Mouse (Mus musculus): Measurements from ENCODE around the gene Ppp1r10. TPM values are rescaled to one million over a fixed set of nuclear protein-coding genes. Genes with fewer than 3 reads are reported as not detected.

Ppp1r10 gene
- total RNA-seq (2023), result 100 to 1,000 TPM; 215 to 217 TPM

DNA sequence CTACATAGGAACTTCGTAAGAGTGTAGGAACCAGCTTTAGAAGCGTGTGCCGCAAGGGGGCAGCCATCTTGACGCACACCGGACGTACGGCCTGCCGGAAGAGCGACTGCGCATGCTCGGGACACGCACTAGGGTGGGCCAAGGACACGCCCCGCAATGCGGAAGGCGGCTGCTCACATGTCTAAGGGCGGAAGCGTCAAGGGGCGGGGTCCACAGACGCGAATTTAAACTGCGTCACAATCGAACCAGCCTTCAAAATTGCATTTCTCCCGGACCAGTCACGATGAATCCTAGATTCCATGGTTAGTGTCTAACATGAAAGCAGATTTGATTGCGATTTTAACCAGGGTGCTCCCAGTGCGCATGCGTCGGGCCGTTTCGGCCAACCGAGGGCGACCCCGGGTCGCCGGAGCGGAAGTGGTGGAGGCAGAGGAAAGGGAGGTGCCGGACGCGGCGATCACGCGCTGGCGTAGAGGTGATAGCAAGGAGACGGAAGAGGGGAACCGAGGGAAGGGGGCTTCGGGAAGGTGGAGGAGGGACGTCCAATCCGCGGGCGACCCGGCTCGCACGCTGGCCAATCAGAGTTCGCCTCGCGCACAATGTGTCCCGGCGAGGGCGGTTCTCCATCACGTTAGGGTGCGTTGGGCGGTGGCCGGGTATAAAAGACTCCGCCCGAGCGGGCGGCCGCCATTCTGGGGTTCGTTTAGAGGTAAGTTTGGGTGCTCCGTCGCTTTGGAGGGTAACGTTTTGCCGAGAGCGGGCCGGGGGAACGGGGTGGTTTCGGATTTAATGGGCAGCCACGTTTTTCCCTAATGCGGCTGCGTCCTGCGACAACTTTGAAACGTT, at the start of gene Ppp1r10, which contains the start of gene Mrps18b:
TSS of gene Ppp1r10 (plus strand) at position 138 of the 846 bp plus-strand sequence.
TSS of gene Mrps18b (minus strand) at position 93 of the 846 bp plus-strand sequence.

DNA sequence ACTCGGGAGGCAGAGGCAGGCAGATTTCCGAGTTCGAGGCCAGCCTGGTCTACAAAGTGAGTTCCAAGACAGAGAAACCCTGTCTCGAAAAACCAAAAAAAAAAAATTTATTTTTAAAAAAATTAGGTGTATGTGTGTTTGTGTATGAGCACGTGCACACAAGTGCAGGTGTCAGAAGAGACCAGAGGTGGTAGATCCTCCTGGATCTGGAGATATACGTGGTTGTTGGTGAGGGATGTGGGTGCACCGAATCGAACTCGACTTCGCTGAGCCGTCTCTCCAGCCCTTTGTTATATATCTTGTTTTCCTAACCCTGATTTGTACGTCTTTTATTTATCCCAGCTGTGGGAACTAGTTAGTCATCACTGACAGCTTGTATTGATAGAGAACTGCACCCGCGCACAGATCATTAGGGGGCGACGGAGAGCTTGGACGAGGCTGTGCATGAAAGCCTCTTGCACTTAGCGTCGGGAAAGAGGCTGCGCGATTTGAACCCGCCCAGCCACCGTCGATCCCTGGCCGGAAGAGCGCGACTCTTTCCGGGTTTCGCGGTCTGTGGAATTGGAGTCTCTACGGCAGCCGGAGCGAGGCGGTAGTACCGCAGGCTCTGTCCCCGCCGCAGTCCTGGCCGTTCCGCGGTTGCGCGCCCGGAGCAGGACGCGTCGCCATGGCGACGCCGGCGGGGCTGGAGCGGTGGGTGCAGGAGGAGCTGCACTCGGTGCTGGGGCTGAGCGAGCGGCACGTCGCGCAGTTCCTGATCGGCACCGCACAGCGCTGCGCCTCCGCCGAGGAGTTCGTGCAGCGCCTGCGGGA, 36.8 kb upstream of the Ppp1r10 start, which contains the start of gene Dhx16:
TSS of gene Dhx16 (plus strand) at position 575 of the 813 bp plus-strand sequence.

DNA sequence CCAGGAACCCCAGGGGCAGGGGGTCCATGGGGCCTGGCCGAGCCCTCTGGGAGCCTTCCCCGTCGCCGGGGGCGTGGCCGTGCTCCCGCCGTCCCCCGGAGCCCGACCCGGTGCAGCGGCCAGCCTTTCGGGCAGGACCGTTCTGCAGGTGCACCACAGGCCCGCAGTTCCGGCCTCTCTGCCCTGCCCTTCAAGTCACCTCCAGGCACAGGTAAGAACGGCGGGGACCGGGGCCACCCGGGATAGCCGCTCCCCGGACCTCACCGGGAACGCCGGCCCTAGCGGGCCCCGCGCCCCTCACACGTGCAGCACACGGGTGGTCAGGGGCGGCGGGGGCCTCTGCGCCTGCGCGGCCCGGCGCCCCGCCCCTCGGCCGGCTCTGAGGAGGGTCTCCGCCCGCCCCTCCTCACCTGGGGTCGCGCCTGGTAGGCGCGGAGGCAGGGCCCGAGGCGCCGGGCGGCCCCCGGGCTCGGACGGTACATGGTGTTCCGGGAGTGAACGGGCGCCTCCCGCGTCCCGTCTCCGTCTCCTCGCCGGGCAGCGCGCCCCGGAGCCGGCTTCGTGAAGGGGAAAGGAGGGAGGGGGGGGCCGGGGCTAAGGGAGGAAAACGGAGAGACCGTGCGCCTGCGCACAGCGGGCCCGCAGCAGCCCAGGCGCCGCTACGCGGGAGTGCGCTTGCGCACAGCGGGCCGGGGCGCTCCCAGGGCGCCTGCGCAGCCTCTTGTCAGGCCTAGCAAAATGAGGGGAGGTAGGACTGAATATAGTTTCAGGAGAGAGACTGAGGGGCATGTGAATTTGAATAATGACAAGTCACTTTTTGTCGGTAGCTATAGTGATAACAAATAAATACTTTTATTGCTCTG, 19.2 kb upstream of the Ppp1r10 start, which contains the start of gene 2310061I04Rik:
TSS of gene 2310061I04Rik (minus strand) at position 651 of the 863 bp plus-strand sequence.

DNA sequence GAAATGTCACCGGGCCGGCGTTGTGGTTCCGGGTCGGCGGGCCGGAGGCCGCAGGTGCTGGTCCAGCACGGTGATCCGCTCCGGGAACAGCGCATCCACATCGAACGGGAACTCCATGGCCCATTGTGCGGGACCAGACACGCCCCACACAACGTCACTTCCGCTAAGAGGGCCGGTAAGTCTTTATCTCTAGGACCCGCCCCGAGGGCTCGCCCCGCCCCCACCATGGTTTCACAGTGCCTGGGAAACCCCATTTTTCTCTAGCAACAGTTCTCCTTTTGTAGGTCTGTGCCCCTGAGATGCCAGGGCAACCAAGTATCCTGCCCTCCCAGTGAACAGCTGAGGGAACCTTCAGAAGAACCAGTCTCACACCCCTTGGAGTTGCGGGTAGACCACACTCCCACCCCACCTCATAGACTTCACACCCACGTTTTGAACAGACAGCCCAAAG, 6.3 kb upstream of the Ppp1r10 start, which contains the start of gene Atat1:
TSS of gene Atat1 (minus strand) at position 157 of the 451 bp plus-strand sequence.

DNA sequence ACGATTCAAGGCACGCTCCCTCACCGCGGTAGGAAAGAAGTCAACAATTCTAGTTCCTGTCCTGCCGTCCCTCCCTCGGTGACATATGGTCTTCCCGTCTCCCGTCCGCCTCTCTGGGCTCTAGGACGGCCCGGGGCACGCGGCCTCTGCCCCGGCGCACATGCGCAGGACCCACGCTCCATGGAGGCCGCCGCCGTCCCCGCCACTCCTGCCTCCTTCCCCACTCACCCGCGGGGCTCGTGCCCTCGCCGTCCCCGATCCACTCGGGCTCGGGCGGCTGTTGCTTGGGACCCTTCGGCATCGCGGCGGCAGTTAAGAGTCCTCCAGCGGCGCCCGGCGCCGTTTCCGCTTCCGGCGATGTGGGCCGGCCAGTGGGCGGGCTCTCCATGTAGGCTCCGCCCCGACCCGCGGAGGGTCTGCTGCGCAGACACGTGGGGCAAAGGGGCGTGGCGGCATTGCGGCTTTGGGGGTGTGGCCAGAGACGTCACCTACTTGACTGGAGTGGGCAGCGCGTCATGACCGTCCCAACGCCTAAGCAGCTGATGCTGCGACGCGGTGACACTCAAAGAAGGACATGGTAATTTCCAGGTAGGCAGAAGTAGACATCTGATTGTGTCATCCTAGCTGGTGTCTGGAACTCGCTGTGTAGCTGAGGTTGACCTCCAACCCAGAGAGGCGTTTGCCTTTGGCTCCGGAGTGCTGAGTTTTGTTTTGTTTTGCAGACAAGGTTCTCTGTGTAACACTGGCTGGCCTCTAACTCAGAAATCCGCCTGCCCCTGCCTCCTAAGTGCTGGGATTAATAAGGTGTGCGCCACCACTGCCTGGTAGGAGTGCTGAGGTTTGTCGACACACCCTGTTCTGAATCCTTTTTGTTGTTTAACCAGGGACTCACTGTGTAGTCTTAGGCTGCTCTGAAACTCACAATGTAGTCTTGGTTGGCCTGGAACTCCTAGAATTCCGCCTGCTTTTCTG, 53.5 kb downstream of the Ppp1r10 start, which contains the start of gene Abcf1:
TSS of gene Abcf1 (minus strand) at position 344 of the 972 bp plus-strand sequence.

DNA sequence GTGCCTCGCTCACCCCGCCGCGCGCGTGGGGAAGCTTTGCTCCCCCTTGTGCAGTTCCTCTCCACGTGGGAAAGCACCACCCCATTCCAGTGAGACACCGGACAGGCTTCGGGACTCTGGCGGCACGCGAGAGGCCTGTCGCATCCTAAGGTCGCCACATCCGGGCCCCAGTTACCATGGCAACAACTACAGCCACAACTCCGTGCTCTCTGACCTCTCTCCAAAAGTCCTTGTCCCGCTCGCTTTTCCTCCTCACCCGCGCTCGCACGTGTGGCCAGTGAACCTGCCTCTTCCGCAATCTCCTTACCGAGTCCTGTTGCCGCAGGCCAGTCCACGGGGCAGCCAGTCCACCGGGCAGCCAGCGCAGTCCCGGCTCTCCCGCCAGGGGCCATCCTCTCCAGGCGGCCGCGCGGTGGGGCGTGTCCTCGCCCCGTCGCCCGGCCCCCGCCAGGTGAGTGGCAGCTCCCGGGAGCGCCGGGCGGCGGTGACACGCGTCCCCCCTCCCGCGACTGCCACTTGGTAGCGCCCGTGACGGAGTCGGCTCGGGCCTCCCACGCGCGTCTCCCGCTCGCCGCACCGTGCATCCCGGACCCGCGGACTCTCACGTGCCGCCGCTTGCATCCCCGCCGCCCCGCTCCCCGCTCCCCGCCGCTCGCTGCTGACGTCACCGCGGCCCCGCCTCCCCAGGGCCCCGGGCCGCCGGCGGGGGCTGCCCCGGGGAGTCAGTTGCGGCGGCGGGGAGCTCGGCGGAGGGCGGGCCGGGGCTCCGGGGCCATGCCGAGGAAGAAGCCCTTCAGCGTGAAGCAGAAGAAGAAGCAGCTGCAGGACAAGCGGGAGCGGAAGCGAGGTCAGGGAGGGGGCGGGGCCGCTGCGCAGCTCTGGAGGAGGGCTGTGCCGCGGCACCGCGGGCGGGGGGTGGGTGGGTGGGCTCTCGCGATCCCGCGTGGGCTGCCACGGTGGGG, 63.4 kb downstream of the Ppp1r10 start, which contains the start of the genes Gnl1 and Prr3:
TSS of gene Gnl1 (plus strand) at position 451 of the 962 bp plus-strand sequence.
TSS of gene Prr3 (minus strand) at position 836 of the 962 bp plus-strand sequence.

Other genes starting within 250 kb of the Ppp1r10 start
- 10 to 100 TPM; 11.3 to 12.6 TPM for gene Vars2, start 248.8 kb upstream of the Ppp1r10 start, total RNA-seq (2023)
- gene Gtf2h4, start 242.7 kb upstream of the Ppp1r10 start, total RNA-seq (2023), result 10 to 100 TPM; 13.9 to 14.0 TPM
- under 1 TPM; 0.18 to 0.51 TPM for gene Ddr1, start 211.8 kb upstream of the Ppp1r10 start, total RNA-seq (2023)
- 100 to 1,000 TPM; 101 to 116 TPM for gene Ier3, start 94.8 kb upstream of the Ppp1r10 start, total RNA-seq (2023)
- 100 to 1,000 TPM; 163 to 179 TPM for gene Flot1, start 93.2 kb upstream of the Ppp1r10 start, total RNA-seq (2023)
- 100 to 1,000 TPM; 489 to 531 TPM for gene Tubb5, start 78.1 kb upstream of the Ppp1r10 start, total RNA-seq (2023)
- 10 to 100 TPM; 37.2 to 40.1 TPM for gene Mdc1, start 74.9 kb upstream of the Ppp1r10 start, total RNA-seq (2023)
- gene Nrm, start 55.1 kb upstream of the Ppp1r10 start, total RNA-seq (2023), result 10 to 100 TPM; 41.2 to 45.3 TPM
- gene Ppp1r18, start 50.8 kb upstream of the Ppp1r10 start, total RNA-seq (2023), result 100 to 1,000 TPM; 261 to 289 TPM
- gene Dhx16, start 36.6 kb upstream of the Ppp1r10 start, total RNA-seq (2023), result 10 to 100 TPM; 66.1 to 74.8 TPM
- 10 to 100 TPM; 12.3 to 12.7 TPM for gene 2310061I04Rik, start 19.0 kb upstream of the Ppp1r10 start, total RNA-seq (2023)
- 10 to 100 TPM; 13.7 to 14.9 TPM for gene Atat1, start 6.4 kb upstream of the Ppp1r10 start, total RNA-seq (2023)
- gene Mrps18b, start within 50 bp of the Ppp1r10 start, total RNA-seq (2023), result 10 to 100 TPM; 16.8 to 20.6 TPM
- 10 to 100 TPM; 62.8 to 64.8 TPM for gene Abcf1, start 53.3 kb downstream of the Ppp1r10 start, total RNA-seq (2023)
- 10 to 100 TPM; 38.0 to 39.9 TPM for gene Gnl1, start 63.4 kb downstream of the Ppp1r10 start, total RNA-seq (2023)
- gene Prr3, start 63.8 kb downstream of the Ppp1r10 start, total RNA-seq (2023), result 10 to 100 TPM; 20.8 to 21.4 TPM
- gene H2-T24, start 104.1 kb downstream of the Ppp1r10 start, total RNA-seq (2023), result 10 to 100 TPM; 34.1 to 43.9 TPM
- gene H2-T23, start 116.4 kb downstream of the Ppp1r10 start, total RNA-seq (2023), result 100 to 1,000 TPM; 152 to 158 TPM
- 10 to 100 TPM; 26.7 to 31.3 TPM for gene H2-T22, start 126.3 kb downstream of the Ppp1r10 start, total RNA-seq (2023)
- under 1 TPM in 1 of 2 experiments, not detected in 1; 0.35 TPM for gene Gm6034, start 126.5 kb downstream of the Ppp1r10 start, total RNA-seq (2023)
- 10 to 100 TPM; 28.3 to 31.6 TPM for gene Gm11127, start 141.9 kb downstream of the Ppp1r10 start, total RNA-seq (2023)
- under 1 TPM in 1 of 2 experiments, not detected in 1; 0.31 TPM for gene Gm19684, start 205.2 kb downstream of the Ppp1r10 start, total RNA-seq (2023)
- 1 to 10 TPM; 1.4 to 1.5 TPM for gene Gm7030, start 213.0 kb downstream of the Ppp1r10 start, total RNA-seq (2023)

Measured in neutrophil, adult 83 days (primary cell).